Mouse (Mus musculus): ENCODE measurements around the gene Parn.

GRCm38 (mm10) chr16:13704676-13705075 lies 36.7 kb upstream of the Parn start:
- TF ChIP-seq GATA1 (IDR thresholded peaks at IDR 0.05; ENCODE audit: low read length) = no peak
- no peak for TF ChIP-seq TAL1 (IDR thresholded peaks at IDR 0.05; ENCODE audit: low read length)
